Mouse (Mus musculus) brain, embryonic 14.5 days (tissue): ENCODE results near the gene Thumpd3.

Source experiments
- CTCF ChIP-seq: fragments of 200-500 bp; IDR thresholded peaks from 2 replicates; pipeline ENCODE4 v1.5.1; 2012; ENCODE audit warnings: inconsistent platforms, mild to moderate bottlenecking, moderate library complexity, borderline replicate concordance; ENCODE audit not compliant: insufficient read depth, insufficient read length; ENCODE audit errors: extremely low read depth
- POLR2A ChIP-seq: fragments of 200-500 bp; IDR thresholded peaks from 2 replicates; pipeline ENCODE4 v1.6.1; 2012; ENCODE audit warnings: mild to moderate bottlenecking, inconsistent platforms, borderline replicate concordance; ENCODE audit not compliant: poor library complexity, insufficient read depth, insufficient read length, severe bottlenecking; ENCODE audit errors: extremely low read depth

DNA sequence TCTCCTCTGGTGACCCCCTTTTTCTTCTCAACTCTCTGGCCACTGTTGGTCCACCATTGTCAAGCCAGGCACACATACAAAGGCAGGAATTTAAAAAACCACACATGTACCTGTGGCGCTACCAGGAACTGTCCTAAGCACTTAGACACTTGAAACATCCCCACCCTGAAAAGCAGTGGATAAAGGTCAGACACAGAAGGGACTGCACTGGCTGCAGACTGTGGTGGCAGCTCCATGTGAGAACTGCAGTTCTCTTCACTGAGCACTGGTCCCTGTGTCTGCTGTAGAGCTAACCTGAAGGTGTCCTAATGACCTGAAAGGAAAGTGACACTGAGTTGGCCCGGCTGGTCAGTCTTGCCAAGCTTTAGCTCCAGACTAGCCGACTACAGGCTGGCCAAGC lies 15.5 kb upstream of the Thumpd3 start:
- TF ChIP-seq CTCF: no peak
- no peak for TF ChIP-seq POLR2A
